Comparison of ENCODE assay signal across 8 mouse cellular contexts in genomic region chr10:89732001-89732794, GRCm38 (mm10). TPM values are rescaled to one million over a fixed set of nuclear protein-coding genes. Genes with fewer than 3 reads are reported as not detected.
A peak's percentile ranks its signal among the peaks of the same experiment; 100 is the strongest.
DNase-seq lines count a peak whose midpoint lies in the region; ATAC-seq and TF ChIP-seq lines count a peak whose summit lies in the region.

Gene Actr6 (minus strand): TSS chr10:89732295.

- ATAC-seq in heart, embryonic 12.5 days (ENCODE audit: insufficient number of reproducible peaks, low FRiP score): peak; percentile 97
- peak; percentile 98 for ATAC-seq in kidney, postnatal 0 days (replicated peaks; ENCODE audit: low FRiP score, low read depth)
- ATAC-seq in liver, embryonic 11.5 days (replicated peaks; ENCODE audit: low FRiP score): peak; percentile 97
- peak; percentile 98 for ATAC-seq in stomach, embryonic 14.5 days (ENCODE audit: insufficient number of reproducible peaks, insufficient read depth, low FRiP score, low read depth)

- peak within 1 kb of the TSS; percentile 94 for H3ac ChIP-seq in C2C12 (ENCODE audit: control insufficient read depth, insufficient read length, low read depth)

- WGBS in heart, embryonic 12.5 days: under 1% methylated on average over 49 of the region's 49 CpGs
- under 1% methylated on average over 49 of the region's 49 CpGs for WGBS in kidney, postnatal 0 days
- WGBS in liver, embryonic 11.5 days: under 1% methylated on average over 49 of the region's 49 CpGs
- under 1% methylated on average over 49 of the region's 49 CpGs for WGBS in stomach, embryonic 14.5 days

- H3K27me3 ChIP-seq in C2C12 (ENCODE audit: control insufficient read depth, insufficient read depth, insufficient read length): no peaks in the 10 kb centered on the region
- no peaks in the 10 kb centered on the region for H3K27me3 ChIP-seq in erythroblast, embryonic 14.5 days (ENCODE audit: control insufficient read depth)
- no peaks in the 10 kb centered on the region for H3K27me3 ChIP-seq in heart, embryonic 12.5 days (replicated peaks)
- no peaks in the 10 kb centered on the region for H3K27me3 ChIP-seq in kidney, postnatal 0 days (ENCODE audit: insufficient read depth, low read length)
- H3K27me3 ChIP-seq in liver, embryonic 11.5 days (replicated peaks; ENCODE audit: control insufficient read depth, insufficient read depth, low read length): no peaks in the 10 kb centered on the region
- H3K27me3 ChIP-seq in stomach, embryonic 14.5 days (ENCODE audit: control insufficient read depth, insufficient read depth, low read length): no peaks in the 10 kb centered on the region

- peaks cover 7% of the 10 kb centered on the region for H3K36me3 ChIP-seq in C2C12 (ENCODE audit: control insufficient read depth, insufficient read depth)
- H3K36me3 ChIP-seq in erythroblast, embryonic 14.5 days (ENCODE audit: control insufficient read depth): peaks cover 4% of the 10 kb centered on the region
- H3K36me3 ChIP-seq in heart, embryonic 12.5 days: peaks cover under 1% of the 10 kb centered on the region; the same call in 1 of the 2 replicates
- H3K36me3 ChIP-seq in kidney, postnatal 0 days (ENCODE audit: insufficient read depth, low read length): peaks cover under 1% of the 10 kb centered on the region; the same call in 1 of the 2 replicates
- no peaks in the 10 kb centered on the region for H3K36me3 ChIP-seq in liver, embryonic 11.5 days (ENCODE audit: control insufficient read depth, insufficient read depth, low read length)
- 0 out of 2 replicates have a peak, but pooled peaks cover under 1% of the 10 kb centered on the region for H3K36me3 ChIP-seq in stomach, embryonic 14.5 days (ENCODE audit: control insufficient read depth, insufficient read depth, low read length)

- H3K79me3 ChIP-seq in C2C12 (ENCODE audit: low read depth): peaks cover 11% of the 10 kb centered on the region

- DNase-seq in brain, embryonic 14.5 days (ENCODE audit: low read depth): peak; percentile 98
- peak; percentile 98 for DNase-seq in kidney, postnatal 0 days (ENCODE audit: low spot score)
- DNase-seq in liver, embryonic 11.5 days (ENCODE audit: low spot score): peak; percentile 93
- DNase-seq in naive thymus-derived CD4-positive, alpha-beta T cell, adult 2 months (ENCODE audit: low read depth): peak; percentile 97

- TF ChIP-seq POLR2A in brain, embryonic 14.5 days (IDR thresholded peaks at IDR 0.05; ENCODE audit: borderline replicate concordance, extremely low read depth, insufficient read depth, insufficient read length, poor library complexity, severe bottlenecking): peak; percentile 30; the same call in 1 of the 2 replicates

- H3K4me3 ChIP-seq in C2C12 (ENCODE audit: insufficient read depth, poor library complexity, severe bottlenecking): peak within 1 kb of the TSS; percentile 67
- H3K4me3 ChIP-seq in erythroblast, embryonic 14.5 days (replicated peaks): peak within 1 kb of the TSS; percentile 70
- H3K4me3 ChIP-seq in heart, embryonic 12.5 days: peak within 1 kb of the TSS; percentile 63
- peak within 1 kb of the TSS; percentile 78 for H3K4me3 ChIP-seq in kidney, postnatal 0 days (replicated peaks; ENCODE audit: low read depth, low read length)
- peak within 1 kb of the TSS; percentile 67 for H3K4me3 ChIP-seq in liver, embryonic 11.5 days (ENCODE audit: low read depth, low read length)
- H3K4me3 ChIP-seq in stomach, embryonic 14.5 days (ENCODE audit: low read depth, low read length): peak within 1 kb of the TSS; percentile 58

- peak within 1 kb of the TSS; percentile 64 for H3K9ac ChIP-seq in heart, embryonic 12.5 days
- peak within 1 kb of the TSS; percentile 58 for H3K9ac ChIP-seq in kidney, postnatal 0 days (ENCODE audit: low read depth, low read length)
- H3K9ac ChIP-seq in liver, embryonic 11.5 days (ENCODE audit: low read depth, low read length): peak within 1 kb of the TSS; percentile 66
- H3K9ac ChIP-seq in stomach, embryonic 14.5 days (replicated peaks; ENCODE audit: low read depth, low read length): peak within 1 kb of the TSS; percentile 57

- H3K79me2 ChIP-seq in C2C12 (ENCODE audit: control insufficient read depth, insufficient read depth): peaks cover 29% of the 10 kb centered on the region

- peaks cover 24% of the 10 kb centered on the region for H3K4me1 ChIP-seq in erythroblast, embryonic 14.5 days (ENCODE audit: control insufficient read depth)
- H3K4me1 ChIP-seq in heart, embryonic 12.5 days (replicated peaks): peaks cover 15% of the 10 kb centered on the region
- no peaks in the 10 kb centered on the region for H3K4me1 ChIP-seq in kidney, postnatal 0 days (replicated peaks; ENCODE audit: insufficient read depth, low read length)
- H3K4me1 ChIP-seq in liver, embryonic 11.5 days (replicated peaks; ENCODE audit: control insufficient read depth, insufficient read depth, low read length): 0 out of 2 replicates have a peak, but pooled peaks cover 3% of the 10 kb centered on the region
- peaks cover 5% of the 10 kb centered on the region; the same call in 1 of the 2 replicates for H3K4me1 ChIP-seq in stomach, embryonic 14.5 days (ENCODE audit: control insufficient read depth, insufficient read depth, low read length)

- no peaks in the 10 kb centered on the region for H3K9me3 ChIP-seq in erythroblast, embryonic 14.5 days (ENCODE audit: control insufficient read depth, low read length)
- no peaks in the 10 kb centered on the region for H3K9me3 ChIP-seq in heart, embryonic 12.5 days (replicated peaks)
- no peaks in the 10 kb centered on the region for H3K9me3 ChIP-seq in kidney, postnatal 0 days (replicated peaks; ENCODE audit: low read length)
- H3K9me3 ChIP-seq in liver, embryonic 11.5 days (ENCODE audit: control insufficient read depth, low read length): no peaks in the 10 kb centered on the region
- H3K9me3 ChIP-seq in stomach, embryonic 14.5 days (ENCODE audit: control insufficient read depth, low read depth, low read length): no peaks in the 10 kb centered on the region

- H3K27ac ChIP-seq in heart, embryonic 12.5 days (ENCODE audit: poor library complexity, severe bottlenecking): no peak within 1 kb of the TSS
- H3K27ac ChIP-seq in kidney, postnatal 0 days: no peak within 1 kb of the TSS
- H3K27ac ChIP-seq in liver, embryonic 11.5 days (ENCODE audit: low read depth, low read length): no peak within 1 kb of the TSS
- 0 out of 2 replicates have a peak within 1 kb of the TSS, but pooled peaks have one; percentile 36 for H3K27ac ChIP-seq in stomach, embryonic 14.5 days (ENCODE audit: low read length)

- H3K4me2 ChIP-seq in heart, embryonic 12.5 days: peak within 1 kb of the TSS; percentile 78
- H3K4me2 ChIP-seq in kidney, postnatal 0 days (ENCODE audit: low read length): peak within 1 kb of the TSS; percentile 80
- H3K4me2 ChIP-seq in liver, embryonic 11.5 days: peak within 1 kb of the TSS; percentile 61
- H3K4me2 ChIP-seq in stomach, embryonic 14.5 days (replicated peaks; ENCODE audit: low read depth, low read length): peak within 1 kb of the TSS; percentile 78

- no peak for TF ChIP-seq CTCF in C2C12 (IDR thresholded peaks at IDR 0.05; ENCODE audit: control insufficient read depth, insufficient read depth, insufficient read length)
- no peak for TF ChIP-seq CTCF in brain, embryonic 14.5 days (IDR thresholded peaks at IDR 0.05; ENCODE audit: borderline replicate concordance, extremely low read depth, insufficient read depth, insufficient read length)
- TF ChIP-seq CTCF in kidney, postnatal 0 days (IDR thresholded peaks at IDR 0.05; ENCODE audit: low read depth): no peak

TF ChIP-seq in C2C12, 6 proteins besides CTCF, POLR2A, EP300 and RAD21:
- TF ChIP-seq CEBPB (IDR thresholded peaks at IDR 0.05; ENCODE audit: low read depth) (no peak), MAX (IDR thresholded peaks at IDR 0.05) (peak; percentile 90)

RNA-seq across cellular contexts. Expression of gene Actr6, which starts in this region (rescaled TPM):
- polyA plus RNA-seq in C2C12 (2012; fragmentation: generic; extraction: Trizol): 4.2 TPM
- polyA plus RNA-seq in brain, embryonic 14.5 days (2012; rRNA removed): 20.2 and 26.5 TPM in 2 replicates
- polyA plus RNA-seq in erythroblast, embryonic 14.5 days (2012): 0.06 TPM in 1 of 2 replicates, not detected in the other
- 27.4 and 27.7 TPM in 2 replicates for polyA plus RNA-seq in heart, embryonic 12.5 days (2016; fragmentation: Nextera tagmentation; extraction: Ambion mirVana)
- 38.5 and 40.7 TPM in 2 replicates for polyA plus RNA-seq in kidney, postnatal 0 days (2015; fragmentation: Nextera tagmentation; extraction: Ambion mirVana)
- polyA plus RNA-seq in liver, embryonic 11.5 days (2014; fragmentation: Nextera tagmentation; extraction: Ambion mirVana): 29.3 and 33.2 TPM in 2 replicates
- polyA plus RNA-seq in stomach, embryonic 14.5 days (2014; fragmentation: Nextera tagmentation; extraction: Ambion mirVana): 29.7 and 39.1 TPM in 2 replicates
